Mouse (Mus musculus): ENCODE data around the gene Gfi1. TPM values are rescaled to one million over a fixed set of nuclear protein-coding genes. Genes with fewer than 3 reads are reported as not detected.

The Gfi1 gene
- polyA plus RNA-seq, 1 experiment: not detected

Other genes starting within 250 kb of the Gfi1 start
- not detected in 2 replicates for gene Gm42669, start 218.4 kb downstream of the Gfi1 start, polyA plus RNA-seq (2012; ENCODE audit: insufficient read depth, insufficient read length, missing spikeins)
- not detected in 2 replicates for gene 1700028K03Rik, start 191.3 kb downstream of the Gfi1 start, polyA plus RNA-seq (2012; ENCODE audit: insufficient read depth, insufficient read length, missing spikeins)
- gene Rpap2, start 128.7 kb downstream of the Gfi1 start, polyA plus RNA-seq (2012; ENCODE audit: insufficient read depth, insufficient read length, missing spikeins): 11.4 and 15.0 TPM in 2 replicates
- 6.3 and 11.4 TPM in 2 replicates for gene Glmn, start 128.1 kb downstream of the Gfi1 start, polyA plus RNA-seq (2012; ENCODE audit: insufficient read depth, insufficient read length, missing spikeins)
- gene Ube2d2b, start 104.1 kb upstream of the Gfi1 start, polyA plus RNA-seq (2012; ENCODE audit: insufficient read depth, insufficient read length, missing spikeins): not detected in 2 replicates
- 11.3 and 15.9 TPM in 2 replicates for gene Evi5, start 149.1 kb upstream of the Gfi1 start, polyA plus RNA-seq (2012; ENCODE audit: insufficient read depth, insufficient read length, missing spikeins)
- gene Rpl5, start 174.5 kb upstream of the Gfi1 start, polyA plus RNA-seq (2012; ENCODE audit: insufficient read depth, insufficient read length, missing spikeins): 16.1 and 18.4 TPM in 2 replicates

All from brown adipose tissue, adult 24 weeks (tissue).